Mouse (Mus musculus) CH12.LX (cell line): ENCODE measurements around the gene Hist1h2bf.

Experiments used
- ETS1 ChIP-seq: conservative IDR thresholded peaks from 2 replicates; pipeline ENCODE4 v1.6.1; 2012; ENCODE audit warnings: low read depth, mild to moderate bottlenecking, inconsistent platforms, low read length, improper control_type of control experiment, moderate library complexity
- MAX ChIP-seq: IDR thresholded peaks from 2 replicates; pipeline ENCODE4 v1.6.1; 2011; ENCODE audit warnings: low read length, improper control_type of control experiment
- RAD21 ChIP-seq: IDR thresholded peaks from 2 replicates; pipeline ENCODE4 v1.6.1; 2011; ENCODE audit warnings: low read depth, mild to moderate bottlenecking, low read length, improper control_type of control experiment, moderate library complexity
- ZNF384 ChIP-seq: IDR thresholded peaks from 2 replicates; pipeline ENCODE4 v1.6.1; 2012; ENCODE audit warnings: low read depth, low read length, improper control_type of control experiment, inconsistent platforms

GRCm38 (mm10) chr13:23564482-23564881 lies 9.5 kb downstream of the Hist1h2bf start:
- TF ChIP-seq ETS1 (no peak), ZNF384 (peak; percentile 59), RAD21 (no peak), MAX (no peak)
